Mouse (Mus musculus) ovary, postnatal 36 days (tissue): ENCODE results near the gene Gm18596.
"Not testable (repeated sequence)": the region's sequence is repeated elsewhere in the genome, so short reads cannot be mapped to it uniquely, and the experiment has no call there.

Source experiments
- DNase-seq: peaks from one replicate; pipeline ENCODE4 v3.0.0; 2022; ENCODE audit warnings: low spot score, mixed read lengths

Gm18596 gene

DNA sequence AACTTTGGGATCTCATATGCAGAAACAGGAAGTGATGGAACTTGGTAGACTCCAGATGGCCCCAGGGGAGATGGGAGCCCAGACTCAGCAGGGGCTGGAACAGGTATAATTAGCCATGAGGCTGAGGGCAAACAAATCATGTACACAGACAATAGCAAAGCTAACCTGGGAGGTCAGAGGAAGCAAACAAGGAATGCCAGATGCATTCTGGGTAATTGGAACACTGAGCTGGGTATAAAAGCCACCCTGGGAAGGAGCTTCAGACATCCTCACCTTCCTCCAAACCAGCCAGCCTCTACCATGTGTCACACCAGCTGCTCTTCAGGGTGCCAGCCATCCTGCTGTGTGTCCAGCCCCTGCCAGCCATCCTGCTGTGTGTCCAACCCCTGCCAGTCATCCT, 31.3 kb downstream of the Gm18596 start, which contains the start of gene Gm10024:
Gene Gm10024 (plus strand): TSS at position 301 of the 400 bp plus-strand sequence.
- DNase-seq: not testable (repeated sequence)

DNA sequence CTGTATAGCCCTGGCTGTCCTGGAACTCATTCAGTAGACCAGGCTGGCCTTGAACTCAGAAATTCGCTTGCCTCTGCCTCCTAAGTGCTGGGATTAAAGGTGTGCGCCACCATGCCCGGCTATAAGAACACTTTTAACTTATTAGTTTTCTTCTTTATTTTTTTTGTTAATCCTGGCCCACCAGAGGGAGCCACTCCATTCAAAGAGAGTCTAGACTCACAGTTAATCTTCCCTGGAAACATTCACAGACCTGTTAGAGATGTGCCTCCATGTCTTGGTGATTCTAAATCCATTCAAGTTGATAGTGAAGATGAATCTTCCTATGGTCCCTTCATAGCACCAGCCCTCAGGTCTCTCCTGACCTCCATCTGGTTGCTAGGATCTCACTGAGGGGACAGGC, 32.6 kb downstream of the Gm18596 start:
- no peak for DNase-seq

DNA sequence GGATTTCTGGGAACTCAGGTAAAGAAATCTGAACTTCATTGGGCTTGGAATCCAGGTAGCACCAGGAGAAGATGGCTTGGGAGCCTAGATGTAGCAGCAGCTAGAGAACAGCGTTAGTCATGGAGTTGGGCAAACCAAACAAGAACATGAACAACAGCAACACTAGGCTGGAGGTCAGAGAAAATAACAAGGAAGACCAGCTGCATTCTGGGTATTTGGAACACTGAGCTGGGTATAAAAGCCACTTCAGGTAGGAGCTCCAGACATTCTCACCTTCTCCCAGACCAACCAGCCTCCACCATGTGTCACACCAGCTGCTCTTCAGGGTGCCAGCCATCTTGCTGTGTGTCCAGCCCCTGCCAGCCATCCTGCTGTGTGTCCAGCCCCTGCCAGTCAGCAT, 36.1 kb downstream of the Gm18596 start, which contains the start of gene Gm10272:
Gene Gm10272 (plus strand): TSS at position 301 of the 400 bp plus-strand sequence.
- DNase-seq: no peak

DNA sequence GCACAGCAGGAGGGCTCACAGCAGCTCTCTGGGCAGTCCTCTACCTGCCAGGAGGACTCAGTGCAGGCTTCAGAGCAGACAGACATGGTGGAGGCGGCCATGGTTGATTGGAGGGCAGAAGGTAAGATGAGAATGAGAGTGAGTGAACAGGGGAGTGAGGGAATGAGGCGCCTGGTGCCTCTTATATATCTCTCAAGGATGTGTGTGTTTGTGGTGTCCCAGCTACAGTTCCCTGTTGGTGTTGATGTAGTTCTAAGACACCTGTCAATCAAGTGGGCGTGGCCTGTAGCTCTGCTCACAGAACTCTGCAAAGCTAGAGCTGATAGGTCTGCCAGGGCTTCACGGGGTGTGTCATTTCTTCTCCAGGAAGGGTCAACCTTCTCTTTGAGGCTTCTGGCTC, 45.3 kb downstream of the Gm18596 start, which contains the start of gene Gm9508:
Gene Gm9508 (minus strand): TSS at position 101 of the 400 bp plus-strand sequence.
- DNase-seq: no peak
